Mouse (Mus musculus): Measurements from ENCODE around the gene Prdm4. TPM values are rescaled to one million over a fixed set of nuclear protein-coding genes. Genes with fewer than 3 reads are reported as not detected.

Gene Prdm4
- total RNA-seq, 2 experiments from 2014 or later: 10.2 to 12.8 TPM

- no peak for DNase-seq
- intact Hi-C loops (cut with DNase I): loop anchor here (2.0 kb wide), 1 partner anchor 43 kb away; the partner anchor contains the start of gene Prdm4
Observed at GRCm38 (mm10) chr10:85873861-85874544, 42.9 kb downstream of the Prdm4 start.

DNA sequence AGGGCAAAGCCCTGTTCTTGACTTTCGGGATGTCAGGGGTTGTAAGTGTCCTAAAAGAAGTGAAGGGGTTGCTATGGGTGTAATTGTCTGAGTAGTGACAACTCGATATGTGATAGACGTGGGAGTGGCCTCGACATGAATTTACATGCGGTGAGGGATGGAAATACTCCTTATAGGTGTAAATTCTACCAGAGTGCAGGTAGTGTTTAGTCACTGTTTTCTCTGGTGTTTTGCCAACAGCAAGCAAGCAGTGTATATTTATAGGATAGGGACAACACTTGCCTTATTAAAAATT, 44.5 kb downstream of the Prdm4 start:
- intact Hi-C loops (cut with DNase I): loop anchor here (2.0 kb wide), 1 partner anchor 44 kb away; the partner anchor contains the start of gene Prdm4
- no peak for DNase-seq

DNA sequence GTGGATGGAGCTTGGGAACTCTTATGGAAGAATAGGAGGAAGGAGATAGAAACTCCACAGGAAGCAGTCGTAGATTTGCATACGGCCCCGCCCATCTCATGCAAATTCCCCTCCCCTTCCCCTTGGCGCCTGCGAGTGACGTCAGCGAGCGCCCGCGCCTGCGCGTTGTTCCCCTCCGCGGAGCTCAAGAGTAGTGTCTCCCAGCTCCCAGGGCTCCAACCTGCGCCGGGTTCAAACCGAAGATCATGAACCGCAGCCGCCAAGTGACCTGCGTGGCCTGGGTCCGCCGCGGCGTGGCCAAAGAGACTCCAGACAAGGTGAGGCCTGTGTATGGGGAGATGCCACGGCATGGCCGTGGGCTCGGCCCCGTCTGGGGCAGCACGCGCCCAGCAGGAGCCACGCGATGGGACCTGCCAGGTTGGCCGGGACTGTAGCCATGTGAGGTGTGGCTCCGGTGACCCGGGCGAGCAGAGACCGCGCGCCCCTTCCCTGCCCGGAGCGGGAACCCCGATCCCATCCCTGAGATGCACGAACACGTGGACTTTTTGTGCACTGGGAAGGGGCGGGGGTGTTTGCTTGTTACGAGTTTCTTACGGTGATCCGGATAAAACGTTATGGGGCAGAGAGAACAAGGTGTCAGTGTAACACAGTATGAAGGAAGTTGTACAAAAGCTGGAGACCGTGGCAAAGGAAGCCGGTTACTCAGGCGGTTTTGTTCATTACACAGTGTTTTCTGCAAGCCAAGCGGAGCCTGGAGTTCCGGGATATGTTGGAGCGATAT, 45.1 kb downstream of the Prdm4 start:
- intact Hi-C loops (cut with DNase I): loop anchor here (2.0 kb wide), 1 partner anchor 45 kb away; the partner anchor contains the start of gene Prdm4

DNA sequence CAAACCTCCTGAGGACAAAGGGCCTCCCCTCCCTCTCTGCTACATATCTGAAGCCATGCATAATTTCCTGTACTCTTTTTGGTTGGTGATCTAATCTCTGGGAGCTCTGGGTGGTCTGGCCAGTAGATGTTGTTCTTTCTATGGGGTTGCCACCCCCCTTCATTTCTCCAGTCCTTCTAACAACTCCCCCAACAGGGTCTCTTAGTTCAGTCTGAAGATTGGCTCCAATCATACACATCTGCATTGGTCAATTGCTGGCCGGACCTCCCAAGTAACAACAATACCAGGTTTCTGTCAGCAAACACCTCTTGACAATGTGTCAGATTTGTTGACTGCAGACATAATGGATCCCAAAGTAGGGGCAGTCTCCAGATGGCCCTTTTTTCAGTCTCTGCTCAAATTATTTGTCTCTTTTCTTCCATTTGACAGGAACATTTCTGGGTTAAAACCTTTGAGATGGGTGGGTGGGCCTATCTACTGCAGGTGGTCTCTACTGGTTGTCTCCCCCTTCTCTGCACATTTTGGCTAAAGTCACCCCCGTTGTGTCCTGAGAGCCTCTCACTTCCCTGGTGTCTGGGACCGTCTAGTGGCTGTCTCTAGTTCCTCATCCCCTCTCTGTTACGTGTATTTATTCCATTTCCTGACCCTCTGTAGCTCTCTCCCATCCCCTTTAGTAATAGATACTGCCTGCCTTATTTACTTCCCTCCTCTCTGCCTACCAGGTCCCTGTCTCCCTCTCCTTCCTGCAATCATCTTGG, 70.7 kb downstream of the Prdm4 start:
- no peak for DNase-seq
- intact Hi-C loops (cut with DNase I): no loop called here

More for the DNA sequence above, 45.1 kb downstream of the Prdm4 start:
- peak; percentile 92 to 94 for DNase-seq

Other genes starting within 250 kb of the Prdm4 start
- gene Pwp1, start 87.6 kb downstream of the Prdm4 start, total RNA-seq (2021): 10 to 100 TPM; 14.3 to 15.8 TPM
- not detected for gene Ascl4, start 10.5 kb upstream of the Prdm4 start, total RNA-seq (2021)
- 10 to 100 TPM; 76.8 to 82.1 TPM for gene Rtcb, start 40.7 kb upstream of the Prdm4 start, total RNA-seq (2021)
- not detected for gene Bpifc, start 94.8 kb upstream of the Prdm4 start, total RNA-seq (2021)
- gene Fbxo7, start 104.8 kb upstream of the Prdm4 start, total RNA-seq (2021): 10 to 100 TPM; 13.9 to 17.7 TPM